Mouse (Mus musculus) hindbrain, embryonic 16.5 days (tissue): ENCODE measurements around the gene Gm49368. TPM values are rescaled to one million over a fixed set of nuclear protein-coding genes. Genes with fewer than 3 reads are reported as not detected.

Experiments
- polyA plus RNA-seq: library from polyadenylated mRNA; unstranded; fragments of >200 nt; fragmentation: Nextera tagmentation; extraction: Ambion mirVana; gene quantifications from 2 replicates; pipeline ENCODE4 v1.2.1, GENCODE M21; 2015

The Gm49368 gene
- polyA plus RNA-seq, 1 experiment from 2014 or later = not detected

Other genes with a start within 250 kb of the Gm49368 start
- 21.6 and 22.0 TPM in 2 replicates for gene Stx4a, start 238.4 kb upstream of the Gm49368 start, polyA plus RNA-seq
- gene Stx1b, start 238.1 kb upstream of the Gm49368 start, polyA plus RNA-seq = 76.8 and 84.4 TPM in 2 replicates
- gene Zfp646, start 186.5 kb upstream of the Gm49368 start, polyA plus RNA-seq = 6.0 and 8.8 TPM in 2 replicates
- 29.5 and 35.1 TPM in 2 replicates for gene Zfp668, start 185.9 kb upstream of the Gm49368 start, polyA plus RNA-seq
- 0.81 and 0.99 TPM in 2 replicates for gene Prss53, start 171.7 kb upstream of the Gm49368 start, polyA plus RNA-seq
- not detected in 2 replicates for gene Gm21974, start 167.2 kb upstream of the Gm49368 start, polyA plus RNA-seq
- gene Vkorc1, start 167.1 kb upstream of the Gm49368 start, polyA plus RNA-seq = 70.5 and 75.2 TPM in 2 replicates
- 67.1 and 72.5 TPM in 2 replicates for gene Bckdk, start 158.6 kb upstream of the Gm49368 start, polyA plus RNA-seq
- gene Kat8, start 150.2 kb upstream of the Gm49368 start, polyA plus RNA-seq = 42.1 and 42.3 TPM in 2 replicates
- 0.50 TPM in 2 replicates for gene Prss8, start 132.6 kb upstream of the Gm49368 start, polyA plus RNA-seq
- gene Prss36, start 116.0 kb upstream of the Gm49368 start, polyA plus RNA-seq = 14.3 and 14.9 TPM in 2 replicates
- 275 and 318 TPM in 2 replicates for gene Fus, start 95.2 kb upstream of the Gm49368 start, polyA plus RNA-seq
- gene Pycard, start 68.8 kb upstream of the Gm49368 start, polyA plus RNA-seq = 7.3 and 9.3 TPM in 2 replicates
- gene Trim72, start 58.7 kb upstream of the Gm49368 start, polyA plus RNA-seq = 0.27 TPM in 1 of 2 replicates, not detected in the other
- 0.94 and 1.0 TPM in 2 replicates for gene Itgam, start within 50 bp of the Gm49368 start, polyA plus RNA-seq
- gene Itgax, start 66.9 kb downstream of the Gm49368 start, polyA plus RNA-seq = 0.10 TPM in 1 of 2 replicates, not detected in the other
- not detected in 2 replicates for gene Itgad, start 91.7 kb downstream of the Gm49368 start, polyA plus RNA-seq
- gene Cox6a2, start 143.7 kb downstream of the Gm49368 start, polyA plus RNA-seq = 0.33 and 4.0 TPM in 2 replicates
- 12.0 and 14.1 TPM in 2 replicates for gene Armc5, start 174.7 kb downstream of the Gm49368 start, polyA plus RNA-seq
- gene 9130023H24Rik, start 175.3 kb downstream of the Gm49368 start, polyA plus RNA-seq = 6.3 and 7.9 TPM in 2 replicates
- gene Tgfb1i1, start 184.1 kb downstream of the Gm49368 start, polyA plus RNA-seq = 27.8 and 34.6 TPM in 2 replicates
- 0.15 TPM in 1 of 2 replicates, not detected in the other for gene Slc5a2, start 203.0 kb downstream of the Gm49368 start, polyA plus RNA-seq
- gene BC017158, start 235.5 kb downstream of the Gm49368 start, polyA plus RNA-seq = 22.7 and 26.9 TPM in 2 replicates